Comparison of ENCODE assay signal across 9 mouse cellular contexts in the genomic region with DNA sequence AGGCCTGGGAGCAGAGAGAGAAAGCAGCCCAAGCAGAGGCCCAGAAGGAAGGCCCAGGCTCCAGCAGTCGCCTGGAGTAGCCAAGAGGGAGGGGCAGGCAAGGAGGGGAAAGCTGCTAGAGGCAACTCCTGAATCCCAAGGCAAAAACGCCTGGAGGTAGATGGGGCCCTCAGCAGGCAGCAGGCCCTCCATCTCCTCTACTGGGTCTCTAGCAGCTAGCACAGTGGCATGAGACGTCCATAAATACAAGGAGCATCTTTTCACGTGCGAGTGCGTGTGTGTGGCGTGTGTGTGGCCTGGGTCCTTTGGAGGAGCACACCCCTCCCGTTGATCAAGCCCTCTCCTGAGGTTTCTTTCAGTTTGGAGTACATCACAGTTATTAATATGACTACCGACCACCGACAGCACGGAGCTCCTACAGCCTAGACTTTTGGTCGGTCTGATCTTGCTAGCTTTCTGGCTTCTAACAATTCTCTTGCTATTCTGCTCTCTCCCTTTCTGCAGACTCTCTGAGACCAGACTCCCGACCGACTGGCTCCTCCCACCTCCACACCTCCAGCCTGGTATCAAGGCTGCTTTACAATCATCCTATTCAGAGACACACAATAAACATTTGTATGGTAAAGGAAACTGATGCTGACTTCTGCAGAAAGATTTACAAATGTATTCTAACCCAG. TPM values are rescaled to one million over a fixed set of nuclear protein-coding genes. Genes with fewer than 3 reads are reported as not detected.
DNase-seq lines count a peak whose midpoint lies in the region; ATAC-seq and TF ChIP-seq lines count a peak whose summit lies in the region.
"Had no signal": no experiment of that assay in that cellular context is flagged by ENCODE, and none has a peak within 500 bp of the region (broad histone marks: within the 10 kb centered on the region; RNA-seq: fewer than 3 reads in every experiment).

No protein-coding gene starts in this region.

- no peak overlapping the region for H3K4me3 ChIP-seq in heart, postnatal 0 days (ENCODE audit: low read depth, low read length)
- no peak overlapping the region for H3K4me3 ChIP-seq in midbrain, embryonic 15.5 days

- no peaks in the 10 kb centered on the region for H3K36me3 ChIP-seq in heart, postnatal 0 days (replicated peaks; ENCODE audit: control insufficient read depth, insufficient read depth, low read length)
- H3K36me3 ChIP-seq in midbrain, embryonic 15.5 days (replicated peaks) = no peaks in the 10 kb centered on the region

- peak overlapping the region; percentile 17; the same call in 1 of the 2 replicates for H3K27ac ChIP-seq in heart, postnatal 0 days (ENCODE audit: low read depth)
- H3K27ac ChIP-seq in midbrain, embryonic 15.5 days = peak overlapping the region; percentile 67

- H3K4me2 ChIP-seq in heart, postnatal 0 days (ENCODE audit: low read depth, low read length) = no peak overlapping the region
- 0 out of 2 replicates have a peak overlapping the region, but pooled peaks have one; percentile 4 for H3K4me2 ChIP-seq in midbrain, embryonic 15.5 days

- 16% methylated on average over 14 of the region's 14 CpGs for WGBS in heart, postnatal 0 days
- WGBS in midbrain, embryonic 15.5 days = 3% methylated on average over 14 of the region's 14 CpGs

- TF ChIP-seq CTCF in heart, postnatal 0 days (IDR thresholded peaks at IDR 0.05; ENCODE audit: low read depth) = no peak

- TF ChIP-seq EP300 in heart, postnatal 0 days (IDR thresholded peaks at IDR 0.05; ENCODE audit: low read depth) = no peak

- H3K4me1 ChIP-seq in heart, postnatal 0 days (ENCODE audit: control insufficient read depth, insufficient read depth) = peaks cover 10% of the 10 kb centered on the region
- H3K4me1 ChIP-seq in midbrain, embryonic 15.5 days = peaks cover 32% of the 10 kb centered on the region

- no peaks in the 10 kb centered on the region for H3K9me3 ChIP-seq in heart, postnatal 0 days (replicated peaks; ENCODE audit: control insufficient read depth, low read length)
- H3K9me3 ChIP-seq in midbrain, embryonic 15.5 days = no peaks in the 10 kb centered on the region

- ATAC-seq in heart, postnatal 0 days (ENCODE audit: insufficient read depth, low read depth) = no peak
- no peak for ATAC-seq in midbrain, embryonic 15.5 days (replicated peaks)
- ATAC-seq: Patski had no signal

- no peaks in the 10 kb centered on the region for H3K27me3 ChIP-seq in heart, postnatal 0 days (ENCODE audit: control insufficient read depth, insufficient read depth, low read length)
- no peaks in the 10 kb centered on the region for H3K27me3 ChIP-seq in midbrain, embryonic 15.5 days (replicated peaks)
- H3K27me3 ChIP-seq: Patski had no signal

- no peak for DNase-seq in heart, postnatal 0 days (ENCODE audit: low spot score)
- DNase-seq in heart, postnatal 4 days = no peak
- DNase-seq in R1 (ENCODE audit: low read depth, low spot score) = peak; percentile 49
- DNase-seq in forelimb bud, embryonic 11.5 days (ENCODE audit: low read depth, low spot score) = peak; percentile 35
- DNase-seq in gastrocnemius, postnatal 25 days = no peak
- no peak for DNase-seq in urinary bladder, postnatal 25 days (ENCODE audit: low spot score)
- no peak for DNase-seq in cerebellum, adult 11-12 months

- H3K9ac ChIP-seq in heart, postnatal 0 days (replicated peaks; ENCODE audit: low read depth, low read length) = no peak overlapping the region
- H3K9ac ChIP-seq in midbrain, embryonic 15.5 days = no peak overlapping the region

RNA-seq across cellular contexts. Expression of gene Srsf9, which starts 9.9 kb away (rescaled TPM):
- 21.3 and 41.1 TPM in 2 replicates for total RNA-seq in heart, postnatal 0 days (2014; rRNA removed; ENCODE audit: low replicate concordance)
- polyA plus RNA-seq in heart, postnatal 0 days (2015; fragmentation: Nextera tagmentation; extraction: Ambion mirVana) = 62.9 and 67.5 TPM in 2 replicates
- total RNA-seq in heart, postnatal 4 days (2021) = 10 to 100 TPM; 39.1 to 42.4 TPM
- 142 and 146 TPM in 2 replicates for polyA plus RNA-seq in midbrain, embryonic 15.5 days (2015; fragmentation: Nextera tagmentation; extraction: Ambion mirVana)
- 10 to 100 TPM; 10.7 to 12.9 TPM for total RNA-seq in gastrocnemius, postnatal 25 days (2021)

RNA-seq across cellular contexts. Expression of gene Dynll1, which starts 16.3 kb away (rescaled TPM):
- 164 and 224 TPM in 2 replicates for total RNA-seq in heart, postnatal 0 days (2014; rRNA removed; ENCODE audit: low replicate concordance)
- 615 and 804 TPM in 2 replicates for polyA plus RNA-seq in heart, postnatal 0 days (2015; fragmentation: Nextera tagmentation; extraction: Ambion mirVana)
- total RNA-seq in heart, postnatal 4 days (2021) = 100 to 1,000 TPM; 318 to 355 TPM
- 1,095 and 1,182 TPM in 2 replicates for polyA plus RNA-seq in midbrain, embryonic 15.5 days (2015; fragmentation: Nextera tagmentation; extraction: Ambion mirVana)
- 100 to 1,000 TPM; 100 to 102 TPM for total RNA-seq in gastrocnemius, postnatal 25 days (2021)

RNA-seq across cellular contexts. Expression of gene Gatc, which starts 23.9 kb away (rescaled TPM):
- 10.4 and 19.4 TPM in 2 replicates for total RNA-seq in heart, postnatal 0 days (2014; rRNA removed; ENCODE audit: low replicate concordance)
- polyA plus RNA-seq in heart, postnatal 0 days (2015; fragmentation: Nextera tagmentation; extraction: Ambion mirVana) = 14.8 and 15.1 TPM in 2 replicates
- 10 to 100 TPM; 17.3 to 19.3 TPM for total RNA-seq in heart, postnatal 4 days (2021)
- polyA plus RNA-seq in midbrain, embryonic 15.5 days (2015; fragmentation: Nextera tagmentation; extraction: Ambion mirVana) = 35.6 and 39.4 TPM in 2 replicates
- total RNA-seq in gastrocnemius, postnatal 25 days (2021) = 10 to 100 TPM; 20.5 to 22.1 TPM

RNA-seq across cellular contexts. Expression of gene Triap1, which starts 23.9 kb away (rescaled TPM):
- 13.0 and 27.2 TPM in 2 replicates for total RNA-seq in heart, postnatal 0 days (2014; rRNA removed; ENCODE audit: low replicate concordance)
- 39.2 and 42.3 TPM in 2 replicates for polyA plus RNA-seq in heart, postnatal 0 days (2015; fragmentation: Nextera tagmentation; extraction: Ambion mirVana)
- total RNA-seq in heart, postnatal 4 days (2021) = 10 to 100 TPM; 23.4 to 26.8 TPM
- polyA plus RNA-seq in midbrain, embryonic 15.5 days (2015; fragmentation: Nextera tagmentation; extraction: Ambion mirVana) = 49.3 and 49.6 TPM in 2 replicates
- 10 to 100 TPM; 17.5 to 18.4 TPM for total RNA-seq in gastrocnemius, postnatal 25 days (2021)

RNA-seq across cellular contexts. Expression of gene Cox6a1, which starts 31.7 kb away (rescaled TPM):
- 1,673 and 1,690 TPM in 2 replicates for total RNA-seq in heart, postnatal 0 days (2014; rRNA removed; ENCODE audit: low replicate concordance)
- 2,126 and 2,128 TPM in 2 replicates for polyA plus RNA-seq in heart, postnatal 0 days (2015; fragmentation: Nextera tagmentation; extraction: Ambion mirVana)
- 100 to 1,000 TPM; 619 to 662 TPM for total RNA-seq in heart, postnatal 4 days (2021)
- polyA plus RNA-seq in midbrain, embryonic 15.5 days (2015; fragmentation: Nextera tagmentation; extraction: Ambion mirVana) = 1,062 and 1,092 TPM in 2 replicates
- total RNA-seq in gastrocnemius, postnatal 25 days (2021) = 10 to 100 TPM; 60.7 to 80.9 TPM

Comparison
In these comparisons a context has a peak if more than half of its experiments do, and no peak if none do; other contexts are left out.
1. DNase-seq: peak in R1 (single experiment) and forelimb bud, embryonic 11.5 days (single experiment); none in heart, postnatal 0 days (single experiment), heart, postnatal 4 days (single experiment), gastrocnemius, postnatal 25 days (single experiment), urinary bladder, postnatal 25 days (single experiment) and cerebellum, adult 11-12 months (single experiment).